Mouse (Mus musculus) C2C12 (cell line): Measurements from ENCODE around the gene Adprh. TPM values are rescaled to one million over a fixed set of nuclear protein-coding genes. Genes with fewer than 3 reads are reported as not detected.
A peak's percentile ranks its signal among the peaks of the same experiment; 100 is the strongest.

ENCODE experiments used
- H3K27me3 ChIP-seq: one replicate; pipeline ENCODE4 v1.6.1; 2011; ENCODE audit not compliant: control insufficient read depth, insufficient read depth, insufficient read length
- H3K36me3 ChIP-seq: one replicate; pipeline ENCODE4 v1.6.1; 2011; ENCODE audit not compliant: control insufficient read depth, insufficient read depth
- H3K4me3 ChIP-seq: one replicate; pipeline ENCODE4 v1.5.1; 2011; ENCODE audit warnings: mild to moderate bottlenecking, control low read depth; ENCODE audit not compliant: poor library complexity, insufficient read depth, severe bottlenecking
- H3K79me2 ChIP-seq: one replicate; pipeline ENCODE4 v1.6.1; 2011; ENCODE audit not compliant: control insufficient read depth, insufficient read depth
- H3K79me3 ChIP-seq: one replicate; pipeline ENCODE4 v1.6.1; 2011; ENCODE audit warnings: low read depth, control low read depth
- H3ac ChIP-seq: one replicate; pipeline ENCODE3; 2011; ENCODE audit warnings: low read depth; ENCODE audit not compliant: control insufficient read depth, insufficient read length
- CEBPB ChIP-seq: IDR thresholded peaks from one replicate; pipeline ENCODE4 v1.6.1; 2011; ENCODE audit warnings: low read depth, mild to moderate bottlenecking, control low read depth, moderate library complexity
- CTCF ChIP-seq: IDR thresholded peaks from one replicate; pipeline ENCODE4 v1.5.1; 2011; ENCODE audit not compliant: control insufficient read depth, insufficient read depth, insufficient read length
- FOSL1 ChIP-seq: IDR thresholded peaks from one replicate; pipeline ENCODE4 v1.8.0; 2011; ENCODE audit warnings: mild to moderate bottlenecking, low read length; ENCODE audit not compliant: poor library complexity, insufficient read depth, severe bottlenecking
- MAX ChIP-seq: IDR thresholded peaks from one replicate; pipeline ENCODE4 v1.6.1; 2011; ENCODE audit warnings: mild to moderate bottlenecking, control low read depth
- MYOD1 ChIP-seq: IDR thresholded peaks from one replicate; pipeline ENCODE4 v1.6.1; 2011; ENCODE audit warnings: low read depth; ENCODE audit not compliant: control insufficient read depth, insufficient read length
- MYOG ChIP-seq: IDR thresholded peaks from one replicate; pipeline ENCODE4 v1.6.1; 2011; ENCODE audit not compliant: control insufficient read depth, insufficient read length; ENCODE audit errors: extremely low read depth
- USF1 ChIP-seq: IDR thresholded peaks from one replicate; pipeline ENCODE4 v1.6.1; 2011; ENCODE audit warnings: low read depth, mild to moderate bottlenecking, control low read depth, moderate library complexity
- polyA plus RNA-seq: library from polyadenylated mRNA; unstranded; fragments of >200 nt; fragmentation: generic; extraction: Trizol; gene quantifications from one replicate; pipeline ENCODE4 v1.2.1, GENCODE M21; 2012; ENCODE audit warnings: missing spikeins

Gene Adprh
- polyA plus RNA-seq, 1 experiment, result 52.2 TPM

DNA sequence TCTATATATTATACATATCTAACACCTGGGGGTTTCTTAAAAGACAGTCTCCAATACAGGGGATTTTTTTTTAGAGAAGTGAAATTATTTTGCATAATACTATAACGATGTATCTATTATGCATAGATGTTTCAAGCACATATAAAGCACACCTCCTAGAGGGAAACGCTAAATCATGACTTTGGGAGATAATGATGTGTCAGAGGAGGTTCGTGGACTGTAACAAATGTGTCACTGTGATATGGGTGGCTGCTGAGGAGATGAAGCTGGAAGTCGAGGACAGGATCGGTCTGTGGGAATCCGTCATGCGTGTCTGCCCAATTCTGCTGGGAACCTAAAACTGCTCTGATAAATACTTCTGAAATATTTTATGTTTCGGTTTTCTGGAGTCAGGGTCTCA lies 9.2 kb upstream of the Adprh start:
- Histone ChIP-seq H3K27me3 (no peaks in the 10 kb centered on the region), H3ac (no peak overlapping the region), H3K79me2 (peaks cover 81% of the 10 kb centered on the region), H3K36me3 (peaks cover 11% of the 10 kb centered on the region), H3K4me3 (no peak overlapping the region), H3K79me3 (peaks cover 60% of the 10 kb centered on the region)
- TF ChIP-seq MAX (no peak), MYOD1 (no peak), CTCF (no peak), CEBPB (no peak), MYOG (no peak), FOSL1 (no peak), USF1 (no peak)

DNA sequence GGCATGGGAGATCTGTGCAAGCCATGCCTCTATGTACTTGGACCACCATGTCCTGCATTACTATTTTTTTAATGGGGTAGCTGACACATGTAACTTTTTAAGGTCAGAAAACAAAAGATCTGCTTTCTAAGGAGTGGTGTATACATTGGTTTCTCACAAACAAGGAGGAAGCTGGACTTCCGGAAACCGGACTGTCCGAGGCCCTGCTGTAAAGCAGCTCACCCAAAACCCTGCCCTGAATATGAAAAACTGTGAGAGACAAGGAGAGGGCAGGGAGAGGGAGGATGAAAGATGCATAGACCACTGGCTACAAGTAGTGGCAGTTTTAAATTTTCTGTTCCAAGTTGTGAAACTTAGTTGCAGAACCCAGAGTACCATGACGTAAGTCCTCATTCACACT lies 7.5 kb upstream of the Adprh start:
- Histone ChIP-seq H3K79me2 (peaks cover 64% of the 10 kb centered on the region), H3K4me3 (peak overlapping the region; percentile 41), H3K36me3 (peaks cover 6% of the 10 kb centered on the region), H3K27me3 (no peaks in the 10 kb centered on the region), H3ac (peak overlapping the region; percentile 54), H3K79me3 (peaks cover 51% of the 10 kb centered on the region)
- TF ChIP-seq MAX (no peak), CEBPB (no peak), MYOD1 (no peak), FOSL1 (no peak)

DNA sequence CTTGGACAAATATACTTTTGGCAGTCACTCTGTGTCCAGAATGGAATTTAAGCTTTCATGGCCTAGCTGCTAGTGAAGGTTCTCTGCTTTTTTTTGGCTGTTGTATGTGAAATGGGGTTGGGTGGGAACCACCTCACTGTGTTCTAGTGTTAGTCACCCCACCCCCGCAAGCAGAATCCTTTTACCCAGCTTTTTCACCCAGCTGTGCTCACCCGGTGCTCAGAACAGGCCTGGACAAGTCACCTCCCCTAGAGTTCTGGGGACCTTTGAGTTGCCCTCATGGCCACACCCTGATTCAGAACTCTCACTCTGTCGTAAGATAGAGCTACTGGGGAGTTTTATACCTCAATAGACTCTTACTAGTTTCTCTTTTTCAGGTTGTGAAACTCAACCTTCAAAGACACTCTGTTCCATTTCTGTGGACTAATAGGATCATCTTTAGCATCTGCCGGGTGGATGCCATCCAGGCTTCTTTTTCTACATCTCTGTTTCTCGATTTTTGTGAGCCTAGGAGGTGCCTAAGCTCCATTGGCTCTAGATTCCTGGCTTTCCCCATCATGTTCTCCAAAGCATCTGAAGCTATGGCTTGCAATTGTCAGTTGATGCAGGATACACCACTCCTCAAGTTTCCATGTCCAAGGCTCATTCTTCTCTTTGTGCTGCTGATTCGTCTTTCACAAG lies 6.2 kb upstream of the Adprh start:
- H3K4me3 ChIP-seq, result peak overlapping the region; percentile 41
- no peaks in the 10 kb centered on the region for H3K27me3 ChIP-seq
- H3K79me2 ChIP-seq, result peaks cover 51% of the 10 kb centered on the region
- TF ChIP-seq MYOD1 (no peak), FOSL1 (no peak), CTCF (no peak), MAX (no peak), USF1 (no peak), CEBPB (no peak), MYOG (no peak)
- H3K36me3 ChIP-seq, result peaks cover 1% of the 10 kb centered on the region
- H3ac ChIP-seq, result peak overlapping the region; percentile 78
- H3K79me3 ChIP-seq, result peaks cover 43% of the 10 kb centered on the region

DNA sequence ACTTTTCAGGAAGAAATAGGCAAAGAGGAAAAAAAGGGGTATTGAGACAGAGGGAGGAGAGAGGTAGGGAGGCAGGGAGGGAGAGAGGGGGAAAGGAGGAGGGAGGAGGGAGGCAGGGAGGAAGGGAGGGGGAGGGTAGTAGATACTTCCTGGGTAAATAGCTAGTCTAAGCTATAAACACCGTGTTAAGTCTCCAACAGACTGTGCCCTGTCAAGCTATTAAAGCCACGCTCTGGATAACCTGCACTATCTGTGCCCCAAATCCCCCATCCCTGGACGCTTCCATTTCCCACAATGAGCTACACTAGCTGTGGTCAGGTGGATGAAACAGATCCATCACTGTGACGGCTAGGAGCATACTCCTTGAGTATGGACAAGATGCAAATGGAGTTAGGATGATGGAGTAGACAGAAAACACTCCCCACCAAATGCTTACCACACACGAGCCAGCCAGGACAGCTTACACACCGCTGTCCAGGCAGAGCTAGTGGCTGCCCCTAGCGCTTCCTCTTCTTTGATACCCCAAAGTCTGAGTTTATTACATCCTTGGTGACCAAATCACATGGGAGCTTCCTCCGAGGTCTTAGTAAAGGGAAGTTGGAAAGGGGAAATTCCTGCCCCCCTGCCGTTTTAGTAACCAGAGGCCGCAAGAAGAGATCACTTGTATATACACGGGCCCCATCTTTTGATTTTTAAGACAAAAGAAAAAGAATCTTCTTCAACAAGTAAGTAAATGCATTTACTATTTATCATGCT lies 4.5 kb upstream of the Adprh start:
- no peak for TF ChIP-seq MYOG
- TF ChIP-seq CEBPB, result no peak
- TF ChIP-seq USF1, result no peak
- TF ChIP-seq FOSL1, result no peak
- TF ChIP-seq MYOD1, result no peak
- TF ChIP-seq MAX, result no peak
- no peak for TF ChIP-seq CTCF
- Histone ChIP-seq H3K79me2 (peaks cover 35% of the 10 kb centered on the region), H3K79me3 (peaks cover 29% of the 10 kb centered on the region), H3K27me3 (no peaks in the 10 kb centered on the region), H3K4me3 (no peak overlapping the region), H3K36me3 (no peaks in the 10 kb centered on the region), H3ac (no peak overlapping the region)

DNA sequence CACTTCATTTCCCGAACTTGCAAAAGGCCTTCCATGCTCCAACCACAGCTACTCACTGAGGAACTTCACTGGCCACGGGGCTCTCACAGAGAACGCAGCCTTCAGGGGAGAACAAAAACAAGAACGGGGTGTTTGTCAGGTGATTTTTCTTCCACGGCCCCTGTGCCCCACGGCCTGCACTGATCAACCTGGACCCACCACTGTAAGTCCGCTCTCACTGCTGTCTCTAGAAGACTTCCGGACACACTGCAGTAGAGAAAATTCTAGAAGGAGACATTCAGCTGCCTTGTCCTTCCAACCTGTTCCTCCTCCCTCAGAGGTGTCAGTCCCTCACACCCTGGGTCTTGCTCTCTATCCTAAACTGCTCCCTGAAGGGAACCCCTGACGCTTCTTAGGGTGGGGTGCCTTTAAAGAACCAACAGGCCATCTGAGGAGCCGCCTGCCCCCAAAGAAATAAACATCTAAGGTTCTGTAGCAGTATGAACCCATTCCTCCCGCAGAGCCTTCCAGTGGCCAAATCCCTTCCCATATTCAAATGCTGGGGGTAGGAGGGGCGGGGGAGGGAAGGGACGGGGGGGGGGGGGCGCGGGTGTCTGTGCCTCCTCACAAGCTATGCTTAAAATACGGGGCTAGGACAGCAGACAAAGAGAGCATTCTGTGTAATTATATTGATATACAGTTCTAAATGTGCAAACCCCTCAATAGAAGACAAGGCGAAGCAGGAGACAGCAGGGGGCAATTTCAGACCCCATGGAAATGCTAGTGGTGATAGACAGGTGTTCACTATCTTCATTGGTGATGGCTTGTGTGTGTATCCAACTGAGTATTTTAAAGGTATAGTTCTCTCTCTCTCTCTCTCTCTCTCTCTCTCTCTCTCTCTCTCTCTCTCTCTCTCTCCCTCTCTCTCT lies 3.3 kb upstream of the Adprh start, which contains the start of gene Cd80:
TSS of gene Cd80 (plus strand) at position 51 of the 908 bp plus-strand sequence.
- TF ChIP-seq MYOD1, result no peak
- no peak for TF ChIP-seq MAX
- no peak for TF ChIP-seq CEBPB
- TF ChIP-seq CTCF, result no peak
- no peak for TF ChIP-seq MYOG
- TF ChIP-seq FOSL1, result no peak
- no peak for TF ChIP-seq USF1
- Histone ChIP-seq H3K4me3 (no peak within 1 kb of the TSS), H3ac (no peak within 1 kb of the TSS), H3K79me3 (peaks cover 23% of the 10 kb centered on the region), H3K79me2 (peaks cover 35% of the 10 kb centered on the region), H3K36me3 (no peaks in the 10 kb centered on the region), H3K27me3 (no peaks in the 10 kb centered on the region)
